Mouse (Mus musculus): ENCODE measurements around the gene Ppil1. TPM values are rescaled to one million over a fixed set of nuclear protein-coding genes. Genes with fewer than 3 reads are reported as not detected.

Gene Ppil1
- polyA plus RNA-seq (2015; fragmentation: Nextera tagmentation; extraction: Ambion mirVana): 36.1 and 42.1 TPM in 2 replicates

DNA sequence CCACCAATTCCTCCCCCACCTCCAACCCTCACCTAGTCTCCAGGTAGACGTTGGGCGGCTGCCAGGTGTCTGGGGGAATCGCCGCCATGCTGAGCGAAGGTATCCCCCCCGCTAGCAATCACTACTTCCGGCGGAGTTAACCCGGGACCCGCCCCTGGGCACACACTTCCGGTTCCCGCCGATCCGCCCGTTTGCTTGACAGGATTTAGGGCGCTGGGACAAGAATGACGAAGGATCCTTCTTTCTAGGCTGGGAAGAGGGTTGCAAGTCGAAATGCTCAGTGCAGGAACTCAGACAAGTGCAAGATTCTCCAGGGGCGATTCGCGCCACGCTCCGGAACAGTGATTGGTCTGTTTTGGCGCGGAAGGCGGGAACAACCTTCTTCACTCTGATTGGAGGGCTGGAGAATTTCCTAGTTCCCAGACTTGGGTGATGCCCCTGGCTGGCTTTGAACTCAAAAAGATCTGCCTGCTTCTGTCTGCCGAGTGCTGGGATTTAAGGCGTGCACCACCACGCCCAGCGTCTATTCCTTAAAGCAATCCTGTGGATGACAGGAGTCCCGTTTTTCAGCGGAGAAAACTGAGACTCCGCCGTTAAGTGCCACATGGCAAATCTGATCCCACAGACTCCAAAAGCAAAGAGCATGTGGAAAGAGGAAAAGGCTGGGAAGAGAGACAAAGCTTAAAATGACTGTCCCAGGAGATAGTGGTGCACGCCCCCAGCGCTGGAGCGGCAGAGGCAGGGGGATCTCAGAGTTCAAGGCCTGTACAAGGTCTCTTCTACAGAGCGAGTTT is at the start of gene Ppil1:
Ppil1 (minus strand) TSS at position 347 of the 794 bp plus-strand sequence.
- Histone ChIP-seq H3K4me2 (ENCODE audit: low read depth, low read length) (peak within 1 kb of the TSS; percentile 74), H3K9me3 (ENCODE audit: low read length) (no peaks in the 10 kb centered on the region), H3K36me3 (replicated peaks; ENCODE audit: insufficient read depth, low read length) (peaks cover 6% of the 10 kb centered on the region; the same call in 1 of the 2 replicates), H3K27me3 (ENCODE audit: insufficient read depth, low read length) (no peaks in the 10 kb centered on the region), H3K4me1 (ENCODE audit: insufficient read depth) (peaks cover 32% of the 10 kb centered on the region), H3K9ac (replicated peaks) (peak within 1 kb of the TSS; percentile 80), H3K4me3 (ENCODE audit: low read depth, low read length) (peak within 1 kb of the TSS; percentile 81), H3K27ac (ENCODE audit: low read depth) (peak within 1 kb of the TSS; percentile 97)
- 6% methylated on average over 38 of the region's 38 CpGs for WGBS (ENCODE audit: insufficient replicate concordance)
- TF ChIP-seq CTCF (IDR thresholded peaks at IDR 0.05; ENCODE audit: low read depth) (no peak), EP300 (IDR thresholded peaks at IDR 0.05; ENCODE audit: low read depth) (peak; percentile 79)
- ATAC-seq (peak; percentile 60), DNase-seq (peak; percentile 87)

DNA sequence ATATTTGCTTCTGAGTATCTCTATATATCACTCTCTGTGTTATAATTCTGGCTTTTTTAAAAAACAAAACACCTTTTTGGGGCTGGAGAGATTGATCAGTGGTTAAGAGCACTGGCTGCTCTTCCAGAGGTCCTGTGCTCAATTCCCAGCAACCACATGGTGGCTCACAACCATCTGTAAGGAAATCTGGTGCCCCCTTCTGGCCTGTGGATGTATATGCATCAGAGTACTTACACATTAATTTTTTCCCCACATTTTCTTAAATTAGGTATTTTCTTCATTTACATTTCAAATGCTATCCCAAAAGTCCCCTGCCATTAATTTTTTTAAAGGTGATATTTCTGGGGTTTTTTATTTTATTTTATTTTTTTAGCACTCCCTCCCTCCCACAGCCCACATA is 49.3 kb upstream of the Ppil1 start:
- ATAC-seq (no peak), DNase-seq (no peak)
- no peaks in the 10 kb centered on the region for H3K36me3 ChIP-seq (replicated peaks; ENCODE audit: insufficient read depth, low read length)
- H3K4me3 ChIP-seq (ENCODE audit: low read depth, low read length): no peak overlapping the region
- peaks cover 3% of the 10 kb centered on the region; the same call in 1 of the 2 replicates for H3K9me3 ChIP-seq (ENCODE audit: low read length)
- TF ChIP-seq CTCF (IDR thresholded peaks at IDR 0.05; ENCODE audit: low read depth) (peak; percentile 48), EP300 (IDR thresholded peaks at IDR 0.05; ENCODE audit: low read depth) (no peak)
- H3K27me3 ChIP-seq (ENCODE audit: insufficient read depth, low read length): no peaks in the 10 kb centered on the region
- H3K4me1 ChIP-seq (ENCODE audit: insufficient read depth): no peaks in the 10 kb centered on the region
- no peak overlapping the region for H3K27ac ChIP-seq (ENCODE audit: low read depth)
- H3K4me2 ChIP-seq (ENCODE audit: low read depth, low read length): no peak overlapping the region
- H3K9ac ChIP-seq (replicated peaks): no peak overlapping the region

- Histone ChIP-seq H3K9ac (replicated peaks) (no peak overlapping the region), H3K4me2 (ENCODE audit: low read depth, low read length) (no peak overlapping the region), H3K36me3 (replicated peaks; ENCODE audit: insufficient read depth, low read length) (no peaks in the 10 kb centered on the region), H3K4me3 (ENCODE audit: low read depth, low read length) (no peak overlapping the region), H3K9me3 (ENCODE audit: low read length) (peaks cover 3% of the 10 kb centered on the region; the same call in 1 of the 2 replicates), H3K4me1 (ENCODE audit: insufficient read depth) (no peaks in the 10 kb centered on the region), H3K27me3 (ENCODE audit: insufficient read depth, low read length) (no peaks in the 10 kb centered on the region), H3K27ac (ENCODE audit: low read depth) (no peak overlapping the region)
- ATAC-seq: no peak
- TF ChIP-seq CTCF (IDR thresholded peaks at IDR 0.05; ENCODE audit: low read depth): no peak
- TF ChIP-seq EP300 (IDR thresholded peaks at IDR 0.05; ENCODE audit: low read depth): no peak
- no peak for DNase-seq
- 86% methylated on average over 2 of the region's 2 CpGs for WGBS (ENCODE audit: insufficient replicate concordance)
Measured at GRCm38 (mm10) chr17:29312082-29312481, 48.1 kb upstream of the Ppil1 start.

DNA sequence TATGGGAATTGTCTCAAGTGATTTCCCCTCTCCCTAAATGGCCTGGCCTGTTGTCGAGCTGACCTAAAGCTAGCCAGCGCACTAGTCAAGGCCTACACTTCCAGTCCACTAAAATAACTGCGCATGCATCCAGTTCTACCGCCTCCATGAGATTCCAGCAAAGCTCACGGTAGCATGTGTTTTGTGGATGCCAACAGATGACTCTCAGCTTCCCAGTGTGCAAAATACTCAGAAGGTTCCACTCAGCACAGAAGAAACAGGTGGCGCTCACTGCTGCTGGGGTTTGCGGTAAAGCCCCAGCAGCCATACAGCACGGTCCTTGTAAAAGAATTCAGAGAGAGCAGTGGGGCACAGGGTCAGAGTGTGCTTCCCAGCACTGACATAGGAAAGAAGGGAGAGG is 47.6 kb upstream of the Ppil1 start:
- WGBS (ENCODE audit: insufficient replicate concordance): 84% methylated on average over 8 of the region's 8 CpGs
- Histone ChIP-seq H3K4me1 (ENCODE audit: insufficient read depth) (no peaks in the 10 kb centered on the region), H3K27ac (ENCODE audit: low read depth) (no peak overlapping the region), H3K4me2 (ENCODE audit: low read depth, low read length) (no peak overlapping the region), H3K27me3 (ENCODE audit: insufficient read depth, low read length) (no peaks in the 10 kb centered on the region), H3K9me3 (ENCODE audit: low read length) (peaks cover 3% of the 10 kb centered on the region; the same call in 1 of the 2 replicates), H3K36me3 (replicated peaks; ENCODE audit: insufficient read depth, low read length) (no peaks in the 10 kb centered on the region), H3K9ac (replicated peaks) (no peak overlapping the region), H3K4me3 (ENCODE audit: low read depth, low read length) (no peak overlapping the region)
- ATAC-seq: no peak
- no peak for TF ChIP-seq CTCF (IDR thresholded peaks at IDR 0.05; ENCODE audit: low read depth)
- no peak for TF ChIP-seq EP300 (IDR thresholded peaks at IDR 0.05; ENCODE audit: low read depth)
- no peak for DNase-seq

GRCm38 (mm10) chr17:29310056-29310623 is 46.2 kb upstream of the Ppil1 start:
- ATAC-seq: no peak
- H3K4me1 ChIP-seq (ENCODE audit: insufficient read depth): peaks cover 3% of the 10 kb centered on the region
- H3K27ac ChIP-seq (ENCODE audit: low read depth): no peak overlapping the region
- peaks cover 3% of the 10 kb centered on the region; the same call in 1 of the 2 replicates for H3K9me3 ChIP-seq (ENCODE audit: low read length)
- no peak overlapping the region for H3K4me2 ChIP-seq (ENCODE audit: low read depth, low read length)
- H3K27me3 ChIP-seq (ENCODE audit: insufficient read depth, low read length): no peaks in the 10 kb centered on the region
- H3K9ac ChIP-seq (replicated peaks): no peak overlapping the region
- TF ChIP-seq CTCF (IDR thresholded peaks at IDR 0.05; ENCODE audit: low read depth): no peak
- no peak for TF ChIP-seq EP300 (IDR thresholded peaks at IDR 0.05; ENCODE audit: low read depth)
- WGBS (ENCODE audit: insufficient replicate concordance): 83% methylated on average over 21 of the region's 21 CpGs
- H3K4me3 ChIP-seq (ENCODE audit: low read depth, low read length): no peak overlapping the region
- no peak for DNase-seq
- H3K36me3 ChIP-seq (replicated peaks; ENCODE audit: insufficient read depth, low read length): no peaks in the 10 kb centered on the region

- Histone ChIP-seq H3K4me2 (ENCODE audit: low read depth, low read length) (peak overlapping the region; percentile 56), H3K27ac (ENCODE audit: low read depth) (peak overlapping the region; percentile 48; the same call in 1 of the 2 replicates), H3K9ac (replicated peaks) (no peak overlapping the region), H3K36me3 (replicated peaks; ENCODE audit: insufficient read depth, low read length) (peaks cover 14% of the 10 kb centered on the region; the same call in 1 of the 2 replicates), H3K4me1 (ENCODE audit: insufficient read depth) (peaks cover 27% of the 10 kb centered on the region), H3K27me3 (ENCODE audit: insufficient read depth, low read length) (no peaks in the 10 kb centered on the region), H3K9me3 (ENCODE audit: low read length) (no peaks in the 10 kb centered on the region), H3K4me3 (ENCODE audit: low read depth, low read length) (no peak overlapping the region)
- TF ChIP-seq EP300 (IDR thresholded peaks at IDR 0.05; ENCODE audit: low read depth): no peak
- no peak for TF ChIP-seq CTCF (IDR thresholded peaks at IDR 0.05; ENCODE audit: low read depth)
- DNase-seq: no peak
- ATAC-seq: no peak
- 43% methylated on average over 7 of the region's 7 CpGs for WGBS (ENCODE audit: insufficient replicate concordance)
Measured at GRCm38 (mm10) chr17:29305871-29306270, 41.9 kb upstream of the Ppil1 start.

All from liver, postnatal 0 days (tissue).